Mouse (Mus musculus) olfactory bulb, adult 2 months (tissue): Measurements from ENCODE around the gene Ube2l6.

Experiments used
- CTCF ChIP-seq: fragments of 200-500 bp; IDR thresholded peaks from 2 replicates; pipeline ENCODE4 v1.5.1; 2012; ENCODE audit warnings: low read depth, mild to moderate bottlenecking, low read length, moderate library complexity; ENCODE audit not compliant: insufficient read depth
- POLR2A ChIP-seq: fragments of 200-500 bp; IDR thresholded peaks from 2 replicates; pipeline ENCODE4 v1.6.1; 2012; ENCODE audit warnings: mild to moderate bottlenecking, low read depth, low read length, moderate library complexity; ENCODE audit not compliant: insufficient read depth

- TF ChIP-seq POLR2A (no peak), CTCF (no peak)
Measured at GRCm38 (mm10) chr2:84840748-84841563, 42.3 kb downstream of the Ube2l6 start.
